Mouse (Mus musculus) c-Kit-negative CD71-positive TER-119-positive erythroid progenitor cells, embryonic 14.5 days (primary cell): Measurements from ENCODE around the gene Rab27a.
"Not testable (repeated sequence)": the region's sequence is repeated elsewhere in the genome, so short reads cannot be mapped to it uniquely, and the experiment has no call there.

Experiments used
- DNase-seq: peaks from one replicate; pipeline ENCODE4 v3.0.0-alpha.2; 2013; ENCODE audit warnings: low read depth, low spot score

Rab27a gene

GRCm38 (mm10) chr9:73045711-73046110 lies 1.1 kb downstream of the Rab27a start:
- DNase-seq: no peak

- no peak for DNase-seq
Measured at GRCm38 (mm10) chr9:73047906-73048305, 3.3 kb downstream of the Rab27a start.

- no peak for DNase-seq
Measured at GRCm38 (mm10) chr9:73048927-73049326, 4.3 kb downstream of the Rab27a start.

GRCm38 (mm10) chr9:73049833-73050232 lies 5.2 kb downstream of the Rab27a start:
- no peak for DNase-seq

- no peak for DNase-seq
Measured at GRCm38 (mm10) chr9:73050606-73051005, 6.0 kb downstream of the Rab27a start.

- no peak for DNase-seq
Measured at GRCm38 (mm10) chr9:73055441-73055911, 10.8 kb downstream of the Rab27a start.

- DNase-seq: no peak
Measured at GRCm38 (mm10) chr9:73059224-73059623, 14.6 kb downstream of the Rab27a start.

- no peak for DNase-seq
Measured at GRCm38 (mm10) chr9:73063621-73064290, 19.1 kb downstream of the Rab27a start.

- no peak for DNase-seq
Measured at GRCm38 (mm10) chr9:73067086-73067485, 22.4 kb downstream of the Rab27a start.

- no peak for DNase-seq
Measured at GRCm38 (mm10) chr9:73068230-73068679, 23.6 kb downstream of the Rab27a start.

GRCm38 (mm10) chr9:73068688-73069087 lies 24.0 kb downstream of the Rab27a start:
- DNase-seq: no peak

GRCm38 (mm10) chr9:73070971-73071659 lies 26.5 kb downstream of the Rab27a start:
- DNase-seq: no peak

GRCm38 (mm10) chr9:73072426-73072825 lies 27.8 kb downstream of the Rab27a start:
- DNase-seq: no peak

- DNase-seq: no peak
Measured at GRCm38 (mm10) chr9:73073169-73073568, 28.5 kb downstream of the Rab27a start.

GRCm38 (mm10) chr9:73079349-73079748 lies 34.7 kb downstream of the Rab27a start:
- not testable (repeated sequence) for DNase-seq

- no peak for DNase-seq
Measured at GRCm38 (mm10) chr9:73079801-73080325, 35.2 kb downstream of the Rab27a start.

GRCm38 (mm10) chr9:73082291-73083000 lies 37.8 kb downstream of the Rab27a start:
- DNase-seq: no peak

- DNase-seq: no peak
Measured at GRCm38 (mm10) chr9:73083956-73084355, 39.3 kb downstream of the Rab27a start.

GRCm38 (mm10) chr9:73085845-73086244 lies 41.2 kb downstream of the Rab27a start:
- no peak for DNase-seq

- DNase-seq: no peak
Measured at GRCm38 (mm10) chr9:73087121-73087520, 42.5 kb downstream of the Rab27a start.

- no peak for DNase-seq
Measured at GRCm38 (mm10) chr9:73087581-73087980, 42.9 kb downstream of the Rab27a start.
